Comparison of ENCODE assay signal across 12 mouse cellular contexts in the genomic region with DNA sequence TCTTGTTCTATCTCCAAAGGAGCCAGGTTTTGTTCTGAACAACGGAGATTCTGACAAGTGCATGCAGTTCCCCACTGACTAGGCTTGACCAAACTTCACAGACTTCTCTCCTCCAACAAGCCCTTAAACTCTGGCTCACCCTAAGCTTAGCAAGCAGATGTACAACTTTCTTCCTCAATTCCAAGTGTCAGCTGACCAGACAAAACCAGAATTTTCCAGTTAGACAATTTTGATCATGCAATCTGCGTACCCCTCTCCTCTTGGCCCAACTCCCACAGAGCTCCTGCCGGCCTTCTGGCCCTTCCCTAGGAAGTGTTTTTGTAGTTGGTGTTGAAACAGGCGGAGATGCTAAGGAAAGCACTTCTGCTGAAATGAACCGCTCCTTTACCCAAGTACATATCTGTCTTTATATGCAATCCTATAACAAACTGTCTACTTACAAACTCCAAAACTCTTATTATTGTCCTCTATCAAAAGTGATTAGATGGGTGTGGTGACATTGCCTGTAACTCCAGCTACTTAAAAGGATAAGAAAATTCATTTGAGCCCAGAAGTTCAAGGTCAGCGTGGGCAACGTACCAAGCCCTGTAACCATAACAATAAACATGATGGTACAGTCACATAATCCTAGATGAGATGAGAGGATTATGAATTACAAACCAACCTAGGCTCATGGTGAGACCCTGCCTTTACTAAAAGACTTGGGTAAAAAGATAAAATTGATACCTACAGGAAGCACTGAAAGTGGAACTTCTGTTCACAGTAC. TPM values are rescaled to one million over a fixed set of nuclear protein-coding genes. Genes with fewer than 3 reads are reported as not detected.
DNase-seq lines count a peak whose midpoint lies in the region; ATAC-seq and TF ChIP-seq lines count a peak whose summit lies in the region.
"Had no signal": no experiment of that assay in that cellular context is flagged by ENCODE, and none has a peak within 500 bp of the region (broad histone marks: within the 10 kb centered on the region; RNA-seq: fewer than 3 reads in every experiment).

No protein-coding gene starts in this region.

- H3K27ac ChIP-seq in liver, adult 2 months (replicated peaks; ENCODE audit: insufficient read depth, low read depth, low read length) = peak overlapping the region; percentile 15
- H3K27ac ChIP-seq in macrophage = peak overlapping the region; percentile 80
- H3K27ac ChIP-seq in forebrain, embryonic 12.5 days = no peak overlapping the region
- H3K27ac ChIP-seq: heart, embryonic 15.5 days had no signal

- TF ChIP-seq POLR2A in liver, adult 2 months (IDR thresholded peaks at IDR 0.05; ENCODE audit: extremely low read depth, insufficient read depth, low read length) = no peak

- no peaks in the 10 kb centered on the region for H3K36me3 ChIP-seq in liver, adult 2 months (ENCODE audit: control insufficient read depth, insufficient read depth, low read length)
- no peaks in the 10 kb centered on the region for H3K36me3 ChIP-seq in macrophage (ENCODE audit: inconsistent target)
- H3K36me3 ChIP-seq in forebrain, embryonic 12.5 days (replicated peaks) = no peaks in the 10 kb centered on the region
- H3K36me3 ChIP-seq: heart, embryonic 15.5 days had no signal

- no peak for ATAC-seq in forebrain, embryonic 12.5 days (ENCODE audit: low FRiP score)
- ATAC-seq: forebrain, embryonic 16.5 days had no signal

- H3K9me3 ChIP-seq in forebrain, embryonic 12.5 days = no peaks in the 10 kb centered on the region
- H3K9me3 ChIP-seq: heart, embryonic 15.5 days had no signal

- H3K4me1 ChIP-seq in liver, adult 2 months (ENCODE audit: control insufficient read depth, insufficient read depth, low read length) = peaks cover 35% of the 10 kb centered on the region
- peaks cover 31% of the 10 kb centered on the region for H3K4me1 ChIP-seq in forebrain, embryonic 12.5 days

- no peak overlapping the region for H3K9ac ChIP-seq in liver, adult 2 months (ENCODE audit: low read depth, low read length)
- no peak overlapping the region for H3K9ac ChIP-seq in forebrain, embryonic 12.5 days
- H3K9ac ChIP-seq: heart, embryonic 15.5 days had no signal

- no peak for TF ChIP-seq CTCF in liver, adult 2 months (IDR thresholded peaks at IDR 0.05; ENCODE audit: low read depth, low read length)

- no peak overlapping the region for H3K4me3 ChIP-seq in liver, adult 2 months (ENCODE audit: insufficient read depth, low read depth, low read length)
- H3K4me3 ChIP-seq in macrophage (ENCODE audit: inconsistent target) = no peak overlapping the region
- H3K4me3 ChIP-seq in forebrain, embryonic 12.5 days (replicated peaks) = no peak overlapping the region
- H3K4me3 ChIP-seq: heart, embryonic 15.5 days had no signal

- H3K27me3 ChIP-seq in liver, adult 2 months (ENCODE audit: control insufficient read depth, insufficient read depth, low read length) = no peaks in the 10 kb centered on the region
- H3K27me3 ChIP-seq in forebrain, embryonic 12.5 days = no peaks in the 10 kb centered on the region
- H3K27me3 ChIP-seq: heart, embryonic 15.5 days had no signal

- 32% methylated on average over 7 of the region's 7 CpGs for WGBS in liver, adult 2 months
- 56% methylated on average over 7 of the region's 7 CpGs for WGBS in macrophage (ENCODE audit: missing documents)
- 84% methylated on average over 7 of the region's 7 CpGs for WGBS in forebrain, embryonic 12.5 days

- H3K79me2 ChIP-seq in liver, adult 2 months (ENCODE audit: control insufficient read depth, insufficient read depth, low read length) = peaks cover 27% of the 10 kb centered on the region
- peaks cover 91% of the 10 kb centered on the region for H3K79me2 ChIP-seq in macrophage (ENCODE audit: inconsistent target)

- H3K4me2 ChIP-seq in forebrain, embryonic 12.5 days = no peak overlapping the region
- H3K4me2 ChIP-seq: heart, embryonic 15.5 days; midbrain, embryonic 11.5 days had no signal

- DNase-seq in cerebellum, postnatal 14 days = peak; percentile 33 to 35
- DNase-seq in cerebellum, adult 9-10 months = no peak
- peak; percentile 63 for DNase-seq in liver, adult 2 months (ENCODE audit: extremely low read depth, low read depth, low spot score)
- DNase-seq in liver = no peak
- DNase-seq in adrenal gland, postnatal 25 days = peak; percentile 72
- no peak for DNase-seq in cerebellum, adult 11-12 months
- DNase-seq: embryo, embryonic 11 days had no signal

RNA-seq across cellular contexts. Expression of a gene that starts 10.4 kb away (rescaled TPM):
- 48.2 and 54.3 TPM in 2 replicates for total RNA-seq in liver, adult 2 months (2014; rRNA removed)
- 15.0 and 15.1 TPM in 2 replicates for polyA plus RNA-seq in liver, adult 2 months (2012; rRNA removed)
- total RNA-seq in adrenal gland, postnatal 25 days (2021) = 94.4 and 112 TPM in 2 replicates
- 100 to 1,000 TPM in 15 of 26 experiments, 10 to 100 TPM in 11; 15.9 to 238 (median 128) TPM for total RNA-seq in macrophage (2018; cell fraction: chromatin; rRNA removed)
- 100 to 1,000 TPM in 9 of 26 experiments, 10 to 100 TPM in 17; 25.0 to 143 (median 66.5) TPM for total RNA-seq in macrophage (2018; cell fraction: cytosol; rRNA removed)
- 100 to 1,000 TPM in 16 of 26 experiments, 10 to 100 TPM in 10; 37.2 to 288 (median 110) TPM for total RNA-seq in macrophage (2018; cell fraction: nucleus; rRNA removed)
- polyA plus RNA-seq in macrophage (2018) = 39.1 to 57.6 TPM (median 52.8 TPM) in 3 replicates
- polyA plus RNA-seq in forebrain, embryonic 12.5 days (2016; fragmentation: Nextera tagmentation; extraction: Ambion mirVana) = 32.0 and 33.3 TPM in 2 replicates

Comparison
In these comparisons a context has a peak if more than half of its experiments do, and no peak if none do; other contexts are left out.
1. DNase-seq: peak in cerebellum, postnatal 14 days (2 of 2), liver, adult 2 months (single experiment) and adrenal gland, postnatal 25 days (single experiment); none in cerebellum, adult 9-10 months (single experiment), liver (single experiment) and cerebellum, adult 11-12 months (single experiment).